Mouse (Mus musculus) left cerebral cortex, adult 6 months (tissue): Measurements from ENCODE around the gene Gm10487. TPM values are rescaled to one million over a fixed set of nuclear protein-coding genes. Genes with fewer than 3 reads are reported as not detected.

Experiments
- long read RNA-seq, 2 experiments: library from polyadenylated mRNA; unstranded; transcript quantifications; one replicate each; pipeline ENCODE4 v2.0.0; 2019 to 2020
- polyA plus RNA-seq: library from polyadenylated mRNA; unstranded; fragments of <200 nt; fragmentation: Nextera tagmentation; gene quantifications from 2 replicates; pipeline ENCODE4 v1.2.3, GENCODE M21; 2021

The Gm10487 gene
- not detected in 2 replicates for polyA plus RNA-seq
- long read RNA-seq, experiment 1 = 0 reads
- long read RNA-seq, experiment 2 = 0 reads

DNA sequence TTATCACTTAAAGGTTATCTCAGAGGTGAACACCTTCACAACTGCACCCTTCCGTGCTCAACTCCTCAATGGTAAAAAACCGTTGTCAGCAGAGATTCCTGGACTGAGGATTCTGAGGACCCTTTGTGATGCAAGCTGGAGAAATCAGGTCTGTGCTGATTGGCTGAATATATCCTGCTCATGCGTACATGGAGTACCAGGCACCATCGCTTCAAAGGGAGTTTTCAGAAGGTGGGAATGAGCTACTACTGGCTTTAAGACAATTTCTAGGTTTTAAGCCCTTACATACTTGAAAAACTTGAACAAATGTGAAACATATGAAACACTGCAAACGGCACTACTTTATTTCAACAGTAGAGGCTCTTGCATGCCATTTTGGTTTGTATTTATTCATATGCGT lies at the start of gene Gm10487:
TSS of gene Gm10487 (minus strand) at position 101 of the 400 bp plus-strand sequence.

